Mouse (Mus musculus): ENCODE measurements around the gene Rbm14.

Rbm14 gene

DNA sequence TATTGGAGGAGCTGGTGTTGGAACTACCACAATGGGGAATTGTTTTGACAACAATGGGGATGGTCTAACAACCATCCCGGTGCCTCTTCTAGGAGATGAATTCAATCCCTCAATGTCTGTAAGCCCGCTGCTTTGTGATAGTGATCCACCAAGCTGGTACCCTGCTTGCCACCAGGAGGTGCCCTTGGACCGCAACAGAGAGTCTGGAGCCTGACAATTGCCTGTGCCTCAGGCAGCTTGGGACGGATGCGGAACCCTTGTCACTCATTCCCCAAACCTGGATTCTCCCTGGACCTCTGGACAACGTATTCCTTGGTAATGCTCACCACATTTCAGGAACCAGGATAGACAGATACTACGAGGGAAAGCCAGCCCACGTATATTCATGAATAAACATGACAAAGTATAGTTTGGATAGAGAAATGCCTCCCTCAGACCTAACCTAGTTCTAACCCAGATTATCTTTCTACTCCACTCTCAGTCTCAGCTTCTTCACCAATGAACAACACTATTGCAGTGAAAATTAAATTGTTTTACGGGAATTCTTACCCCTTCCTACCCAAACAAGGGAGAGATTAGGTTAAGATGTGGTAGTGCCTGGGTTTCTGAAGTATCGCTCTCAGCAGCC lies 55.8 kb downstream of the Rbm14 start:
- DNase-seq (ENCODE audit: low read depth in 1 of 2, low spot score in 2 of 2), result peak; percentile 71 to 84
